Mouse (Mus musculus) c-Kit-negative CD71-positive TER-119-positive erythroid progenitor cells, embryonic 14.5 days (primary cell): ENCODE measurements around the gene 4930432K21Rik.

Experiments
- DNase-seq: peaks from one replicate; pipeline ENCODE4 v3.0.0-alpha.2; 2013; ENCODE audit warnings: low read depth, low spot score

The 4930432K21Rik gene

GRCm38 (mm10) chr8:84148531-84148850, 666 bp downstream of the 4930432K21Rik start:
- no peak for DNase-seq

GRCm38 (mm10) chr8:84149181-84149580, 1.4 kb downstream of the 4930432K21Rik start:
- DNase-seq = no peak

GRCm38 (mm10) chr8:84157620-84158019, 9.8 kb downstream of the 4930432K21Rik start:
- DNase-seq = no peak

- no peak for DNase-seq
Measured at GRCm38 (mm10) chr8:84167696-84168095, 19.9 kb downstream of the 4930432K21Rik start.

GRCm38 (mm10) chr8:84170096-84170495, 22.3 kb downstream of the 4930432K21Rik start:
- DNase-seq = no peak

GRCm38 (mm10) chr8:84173861-84174260, 26.0 kb downstream of the 4930432K21Rik start:
- no peak for DNase-seq

GRCm38 (mm10) chr8:84176560-84176959, 28.7 kb downstream of the 4930432K21Rik start:
- no peak for DNase-seq

- no peak for DNase-seq
Measured at GRCm38 (mm10) chr8:84177405-84177804, 29.6 kb downstream of the 4930432K21Rik start.

- DNase-seq = no peak
Measured at GRCm38 (mm10) chr8:84178592-84178991, 30.8 kb downstream of the 4930432K21Rik start.

- DNase-seq = no peak
Measured at GRCm38 (mm10) chr8:84179946-84180345, 32.1 kb downstream of the 4930432K21Rik start.

GRCm38 (mm10) chr8:84180530-84181190, 32.8 kb downstream of the 4930432K21Rik start:
- DNase-seq = no peak

- DNase-seq = no peak
Measured at GRCm38 (mm10) chr8:84182833-84183232, 35.0 kb downstream of the 4930432K21Rik start.

GRCm38 (mm10) chr8:84183261-84184084, 35.6 kb downstream of the 4930432K21Rik start:
- DNase-seq = no peak

- no peak for DNase-seq
Measured at GRCm38 (mm10) chr8:84184085-84185043, 36.5 kb downstream of the 4930432K21Rik start.

GRCm38 (mm10) chr8:84185117-84185516, 37.3 kb downstream of the 4930432K21Rik start, which contains the start of gene Nanos3:
TSS of gene Nanos3 (minus strand) at chr8:84185217.
- no peak for DNase-seq

- DNase-seq = peak; percentile 56
Measured at GRCm38 (mm10) chr8:84186547-84186946, 38.7 kb downstream of the 4930432K21Rik start.

GRCm38 (mm10) chr8:84187065-84187755, 39.4 kb downstream of the 4930432K21Rik start:
- DNase-seq = peak; percentile 68

- no peak for DNase-seq
Measured at GRCm38 (mm10) chr8:84188671-84189070, 40.8 kb downstream of the 4930432K21Rik start.

GRCm38 (mm10) chr8:84189603-84190002, 41.8 kb downstream of the 4930432K21Rik start:
- no peak for DNase-seq

- no peak for DNase-seq
Measured at GRCm38 (mm10) chr8:84190191-84190867, 42.5 kb downstream of the 4930432K21Rik start.

GRCm38 (mm10) chr8:84192023-84192422, 44.2 kb downstream of the 4930432K21Rik start:
- DNase-seq = peak; percentile 64
